Mouse (Mus musculus) forebrain, embryonic 11.5 days (tissue): ENCODE data around the gene Rnf5. TPM values are rescaled to one million over a fixed set of nuclear protein-coding genes. Genes with fewer than 3 reads are reported as not detected.

ENCODE experiments used
- ATAC-seq: fragments of 200-750 bp; cut with Nextera tagmentation; replicated peaks from 2 replicates; pipeline ENCODE4 v1.8.0; 2017; ENCODE audit warnings: moderate TSS enrichment; ENCODE audit not compliant: low FRiP score
- DNase-seq: peaks from one replicate; pipeline ENCODE4 v3.0.0-alpha.2; 2017; ENCODE audit warnings: low spot score
- H3K27ac ChIP-seq: fragments of 300-500 bp; sonication (generic); 2 replicates; pipeline ENCODE4 v1.5.1; 2014; ENCODE audit warnings: low read depth, low read length
- H3K27me3 ChIP-seq: fragments of 300-500 bp; sonication (generic); 2 replicates; pipeline ENCODE4 v1.6.1; 2014; ENCODE audit warnings: mild to moderate bottlenecking, low read length, mixed read lengths; ENCODE audit not compliant: control insufficient read depth, insufficient read depth
- H3K36me3 ChIP-seq: fragments of 300-500 bp; sonication (generic); 2 replicates; pipeline ENCODE4 v1.6.1; 2014; ENCODE audit warnings: mild to moderate bottlenecking, low read length, moderate library complexity, mixed read lengths; ENCODE audit not compliant: control insufficient read depth, insufficient read depth
- H3K4me1 ChIP-seq: fragments of 300-500 bp; sonication (generic); replicated peaks from 2 replicates; pipeline ENCODE4 v1.6.1; 2014; ENCODE audit warnings: low read length, mixed read lengths; ENCODE audit not compliant: control insufficient read depth, insufficient read depth
- H3K4me2 ChIP-seq: fragments of 300-500 bp; sonication (generic); 2 replicates; pipeline ENCODE4 v1.6.1; 2014; ENCODE audit warnings: low read depth, mild to moderate bottlenecking, low read length, moderate library complexity, mixed read lengths; ENCODE audit not compliant: severe bottlenecking
- H3K4me3 ChIP-seq: fragments of 300-500 bp; sonication (generic); 2 replicates; pipeline ENCODE4 v1.5.1; 2014; ENCODE audit warnings: low read depth, low read length
- H3K9ac ChIP-seq: fragments of 300-500 bp; sonication (generic); 2 replicates; pipeline ENCODE4 v1.6.1; 2014; ENCODE audit warnings: low read length
- H3K9me3 ChIP-seq: fragments of 300-500 bp; sonication (generic); 2 replicates; pipeline ENCODE4 v1.6.1; 2016; ENCODE audit warnings: low read length, mixed read lengths; ENCODE audit not compliant: control insufficient read depth
- WGBS: fragments of 180-500 bp; shearing (Covaris S2); extraction: QIAGEN DNeasy Blood & Tissue Kit; methylation state at CpG from one replicate; pipeline ENCODE4 v1.1.7; 2014; 5-methylcytosine and 5-hydroxymethylcytosine counted together
- polyA plus RNA-seq: library from polyadenylated mRNA; unstranded; fragments of >200 nt; fragmentation: Nextera tagmentation; extraction: Ambion mirVana; gene quantifications from 2 replicates; pipeline ENCODE4 v1.2.1, GENCODE M21; 2014

Rnf5 gene
- polyA plus RNA-seq, 1 experiment from 2014 or later = 158 TPM

DNA sequence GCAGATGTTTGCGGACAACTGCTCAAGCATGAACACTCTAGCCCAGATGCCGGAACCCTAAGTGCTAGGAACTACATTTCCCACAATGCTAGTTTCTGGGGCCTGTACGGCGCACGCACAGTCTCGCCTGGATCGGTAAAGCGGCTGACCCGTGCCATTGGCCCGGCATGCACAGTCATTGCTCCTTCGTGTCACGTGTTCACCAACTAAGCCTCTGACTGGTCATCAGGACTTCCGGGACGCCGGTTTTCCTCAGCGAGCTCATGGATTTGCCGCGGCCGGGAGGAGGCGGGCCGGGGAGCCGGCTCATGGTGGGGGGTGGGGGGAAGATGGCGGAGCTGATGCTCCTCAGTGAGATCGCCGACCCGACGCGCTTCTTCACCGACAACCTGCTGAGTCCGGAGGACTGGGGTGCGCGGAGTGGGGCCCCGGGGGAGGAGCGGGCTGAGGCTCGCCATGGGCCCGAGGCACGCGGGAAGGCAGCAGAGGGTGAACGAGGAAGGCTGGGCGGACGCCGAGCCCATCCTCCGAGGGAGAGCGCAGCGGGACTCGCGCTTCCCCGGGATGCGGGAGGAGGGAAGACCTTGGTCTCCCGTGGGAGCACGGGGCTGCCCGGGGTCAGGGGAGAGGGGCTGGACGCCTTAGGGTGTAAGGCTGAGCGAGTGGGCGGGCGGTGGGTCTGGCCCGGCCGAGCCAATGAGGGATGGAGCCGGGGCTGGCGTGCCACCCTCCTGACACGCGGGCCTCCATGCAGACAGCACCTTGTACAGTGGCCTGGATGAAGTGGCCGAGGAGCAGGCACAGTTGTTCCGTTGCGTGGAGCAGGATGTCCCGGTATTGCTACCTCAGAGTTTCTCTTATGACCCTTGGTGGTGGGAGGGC, 43.7 kb upstream of the Rnf5 start, which contains the start of gene Atf6b:
Gene Atf6b (plus strand): TSS at position 241 of the 882 bp plus-strand sequence.
- Histone ChIP-seq H3K9ac (peak within 1 kb of the TSS; percentile 82), H3K36me3 (peaks cover 4% of the 10 kb centered on the region; the same call in 1 of the 2 replicates), H3K9me3 (no peaks in the 10 kb centered on the region), H3K4me3 (peak within 1 kb of the TSS; percentile 73), H3K4me1 (peaks cover 11% of the 10 kb centered on the region), H3K27ac (no peak within 1 kb of the TSS; the same call in 1 of the 2 replicates), H3K27me3 (no peaks in the 10 kb centered on the region), H3K4me2 (peak within 1 kb of the TSS; percentile 87)
- DNase-seq = peak; percentile 96
- ATAC-seq = peak; percentile 96
- WGBS = 1% methylated on average over 65 of the region's 66 CpGs

DNA sequence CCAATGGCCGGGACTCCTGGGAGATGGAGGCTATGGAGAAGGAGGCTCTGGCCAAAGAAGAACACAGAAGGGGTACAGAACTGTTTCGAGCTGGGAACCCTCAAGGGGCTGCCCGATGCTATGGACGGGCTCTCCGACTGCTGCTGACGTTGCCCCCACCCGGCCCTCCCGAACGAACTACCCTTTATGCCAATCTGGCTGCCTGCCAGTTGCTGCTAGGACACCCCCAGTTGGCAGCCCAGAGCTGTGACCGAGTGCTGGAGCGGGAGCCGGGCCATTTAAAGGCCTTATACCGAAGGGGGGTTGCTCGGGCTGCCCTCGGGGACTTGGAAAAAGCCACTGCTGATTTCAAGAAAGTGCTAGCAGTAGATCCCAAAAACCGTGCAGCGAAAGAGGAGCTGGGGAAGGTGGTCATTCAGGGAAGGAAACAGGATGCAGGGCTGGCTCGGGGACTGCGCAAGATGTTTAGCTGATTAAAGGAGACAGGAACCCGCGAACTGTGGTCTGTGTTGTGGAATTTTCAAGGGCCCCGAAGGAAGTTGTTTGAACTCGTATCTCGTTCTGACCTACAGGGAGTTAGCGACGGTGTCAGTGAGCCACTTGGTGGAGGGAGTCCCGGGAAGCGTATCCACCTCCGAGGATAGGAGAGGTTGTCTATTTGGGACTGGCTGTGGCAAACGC, 42.5 kb upstream of the Rnf5 start:
- H3K36me3 ChIP-seq = peaks cover 4% of the 10 kb centered on the region; the same call in 1 of the 2 replicates
- no peaks in the 10 kb centered on the region for H3K9me3 ChIP-seq
- no peaks in the 10 kb centered on the region for H3K27me3 ChIP-seq
- H3K4me1 ChIP-seq = peaks cover 17% of the 10 kb centered on the region
- H3K4me2 ChIP-seq = no peak overlapping the region
- no peak overlapping the region for H3K4me3 ChIP-seq
- no peak overlapping the region for H3K9ac ChIP-seq
- ATAC-seq = no peak
- WGBS = 91% methylated on average over 30 of the region's 30 CpGs
- H3K27ac ChIP-seq = no peak overlapping the region
- no peak for DNase-seq

DNA sequence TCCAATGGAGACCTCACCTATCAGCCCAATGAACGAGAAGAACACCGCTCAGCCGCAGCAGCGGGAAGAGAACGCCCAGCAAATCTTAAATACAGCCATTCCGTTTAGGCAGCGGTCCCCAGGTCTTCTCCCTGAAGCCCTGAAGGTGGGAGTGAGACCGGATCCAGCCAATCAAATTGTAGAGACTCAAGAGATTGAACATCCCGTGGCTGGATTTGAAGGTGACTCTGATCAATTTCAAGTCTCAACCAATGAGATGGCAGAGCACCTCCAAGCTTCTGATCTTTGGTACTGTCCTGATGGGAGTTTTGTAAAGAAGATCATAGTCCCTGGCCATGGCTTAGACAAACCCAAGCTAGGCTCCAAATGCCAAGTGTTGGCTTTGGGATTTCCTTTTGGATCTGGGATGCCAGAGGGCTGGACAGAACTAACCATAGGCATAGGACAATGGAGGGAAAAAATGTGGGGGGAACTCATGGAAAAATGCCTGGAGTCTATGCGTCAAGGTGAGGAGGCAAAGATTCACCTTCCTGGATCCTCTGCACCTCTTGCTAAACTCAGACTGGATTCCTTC, 41.9 kb upstream of the Rnf5 start:
- Histone ChIP-seq H3K27ac (no peak overlapping the region), H3K4me1 (peaks cover 18% of the 10 kb centered on the region)
- no peak for ATAC-seq

DNA sequence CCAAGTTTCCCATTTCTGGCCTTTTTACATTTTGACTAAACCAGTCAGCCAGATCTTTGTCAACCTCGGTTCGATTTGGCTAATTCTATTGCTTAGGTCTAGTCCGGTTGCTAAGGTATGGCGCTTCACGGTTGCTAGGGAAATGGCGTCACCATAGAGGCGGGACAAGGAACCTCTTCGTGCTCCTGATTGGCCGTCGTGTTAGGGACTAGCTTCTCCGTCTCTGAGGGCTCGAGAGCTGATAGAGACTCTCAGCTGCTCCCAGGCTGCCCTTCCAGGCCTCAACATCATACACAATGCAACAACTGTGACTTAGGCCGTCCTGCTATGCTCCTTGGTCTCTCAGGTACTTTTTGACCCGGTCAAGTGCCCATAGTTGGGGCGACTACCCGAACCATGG, 41.1 kb upstream of the Rnf5 start, which contains the start of gene Fkbpl:
Gene Fkbpl (plus strand): TSS at position 157 of the 400 bp plus-strand sequence.
- Histone ChIP-seq H3K9ac (peak within 1 kb of the TSS; percentile 56; the same call in 1 of the 2 replicates), H3K9me3 (no peaks in the 10 kb centered on the region), H3K36me3 (no peaks in the 10 kb centered on the region; the same call in 1 of the 2 replicates), H3K4me1 (peaks cover 18% of the 10 kb centered on the region), H3K4me3 (peak within 1 kb of the TSS; percentile 51), H3K27ac (no peak within 1 kb of the TSS), H3K27me3 (no peaks in the 10 kb centered on the region), H3K4me2 (peak within 1 kb of the TSS; percentile 59)
- under 1% methylated on average over 16 of the region's 16 CpGs for WGBS
- ATAC-seq (peak; percentile 77), DNase-seq (peak; percentile 93)

More for the DNA sequence above, 41.9 kb upstream of the Rnf5 start:
- peaks cover under 1% of the 10 kb centered on the region; the same call in 1 of the 2 replicates for H3K36me3 ChIP-seq
- H3K27me3 ChIP-seq = no peaks in the 10 kb centered on the region
- peak overlapping the region; percentile 59 for H3K4me2 ChIP-seq
- peak overlapping the region; percentile 56; the same call in 1 of the 2 replicates for H3K9ac ChIP-seq
- H3K9me3 ChIP-seq = no peaks in the 10 kb centered on the region
- 39% methylated on average over 10 of the region's 10 CpGs for WGBS
- no peak for DNase-seq
- peak overlapping the region; percentile 51 for H3K4me3 ChIP-seq

DNA sequence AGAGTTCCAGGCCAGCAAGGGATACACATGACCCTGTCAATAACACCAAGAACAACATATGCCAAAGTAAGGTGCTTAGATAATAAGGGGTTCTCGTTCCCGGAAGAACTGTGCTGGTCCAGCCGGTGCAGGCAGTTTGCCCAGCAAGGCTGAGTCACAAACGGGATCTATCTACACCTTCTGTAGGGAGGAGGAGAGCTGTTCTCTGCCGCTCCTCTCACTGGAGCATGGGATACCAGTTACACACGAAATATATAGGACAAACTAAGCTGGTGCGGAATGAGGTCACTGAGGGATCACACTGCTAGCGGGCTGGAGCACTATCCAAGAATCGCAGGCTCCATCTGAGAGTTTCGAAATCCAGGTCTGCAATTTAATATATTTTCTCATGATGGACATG, 40.5 kb upstream of the Rnf5 start:
- DNase-seq = no peak
- no peak for ATAC-seq
- no peaks in the 10 kb centered on the region for H3K36me3 ChIP-seq
- H3K9ac ChIP-seq = no peak overlapping the region
- 86% methylated on average over 10 of the region's 10 CpGs for WGBS
- H3K9me3 ChIP-seq = no peaks in the 10 kb centered on the region
- no peak overlapping the region for H3K4me2 ChIP-seq
- H3K4me1 ChIP-seq = peaks cover 18% of the 10 kb centered on the region
- H3K27ac ChIP-seq = no peak overlapping the region
- no peaks in the 10 kb centered on the region for H3K27me3 ChIP-seq
- H3K4me3 ChIP-seq = no peak overlapping the region

DNA sequence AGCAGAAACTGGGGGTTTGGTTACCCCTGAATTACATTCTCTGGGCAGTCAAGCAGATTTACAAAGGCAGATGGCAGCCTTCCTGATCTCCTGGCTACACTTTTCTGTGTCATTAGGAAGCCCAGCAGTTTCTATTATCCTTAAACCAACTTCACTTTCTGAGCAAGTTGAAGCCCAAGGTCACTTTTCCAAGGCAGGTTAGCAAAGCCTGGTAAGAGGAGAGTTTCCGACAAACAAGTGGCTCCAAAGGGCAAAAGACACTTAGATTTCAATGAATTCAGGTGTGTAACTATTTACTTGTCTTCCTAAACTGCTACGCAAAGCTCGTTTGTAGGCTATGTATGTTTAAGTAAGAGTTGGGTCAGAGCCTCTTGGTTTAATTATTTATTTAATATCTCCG, 39.9 kb upstream of the Rnf5 start:
- no peaks in the 10 kb centered on the region for H3K36me3 ChIP-seq
- no peaks in the 10 kb centered on the region for H3K9me3 ChIP-seq
- no peak for ATAC-seq
- 91% methylated on average over 4 of the region's 4 CpGs for WGBS
- no peak for DNase-seq
- no peak overlapping the region for H3K9ac ChIP-seq
- H3K4me2 ChIP-seq = no peak overlapping the region
- no peaks in the 10 kb centered on the region for H3K27me3 ChIP-seq
- H3K4me3 ChIP-seq = no peak overlapping the region
- H3K27ac ChIP-seq = no peak overlapping the region
- H3K4me1 ChIP-seq = peaks cover 18% of the 10 kb centered on the region

DNA sequence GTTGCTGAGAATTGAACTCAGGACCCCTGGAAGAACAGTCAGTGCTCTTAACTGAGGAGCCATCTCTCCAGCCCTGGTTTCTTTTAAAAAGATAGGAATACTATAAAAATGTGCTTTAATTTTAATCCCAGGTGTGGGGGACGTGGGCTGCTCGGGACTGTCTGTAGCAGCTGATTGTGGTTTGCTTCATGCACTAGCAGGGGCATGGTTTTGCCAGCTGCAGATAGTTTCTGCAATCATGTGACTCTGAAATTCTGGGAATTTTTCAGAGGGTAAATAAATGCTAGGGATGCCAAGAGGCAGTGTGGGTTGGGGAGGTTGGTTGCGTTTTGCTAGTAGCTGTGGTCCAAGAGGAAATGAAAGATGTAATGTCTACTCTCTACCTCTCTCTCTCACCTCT, 38.5 kb upstream of the Rnf5 start:
- H3K9ac ChIP-seq = no peak overlapping the region
- 89% methylated on average over 3 of the region's 3 CpGs for WGBS

More for the DNA sequence above, 38.5 kb upstream of the Rnf5 start:
- DNase-seq = no peak
- H3K4me2 ChIP-seq = no peak overlapping the region
- no peak for ATAC-seq
- H3K27me3 ChIP-seq = no peaks in the 10 kb centered on the region
- H3K27ac ChIP-seq = no peak overlapping the region
- H3K36me3 ChIP-seq = no peaks in the 10 kb centered on the region
- H3K4me3 ChIP-seq = no peak overlapping the region
- H3K4me1 ChIP-seq = peaks cover 10% of the 10 kb centered on the region
- H3K9me3 ChIP-seq = no peaks in the 10 kb centered on the region
